Mouse (Mus musculus): ENCODE measurements around the gene Tjp1. TPM values are rescaled to one million over a fixed set of nuclear protein-coding genes. Genes with fewer than 3 reads are reported as not detected.

Tjp1 gene
- polyA plus RNA-seq, 1 experiment, result 209 TPM

- no peak overlapping the region for H3K9ac ChIP-seq (ENCODE audit: low read depth, poor library complexity, severe bottlenecking)
- TF ChIP-seq EP300 (IDR thresholded peaks at IDR 0.05; ENCODE audit: insufficient read depth, low read depth, low read length) (no peak), POLR2A (IDR thresholded peaks at IDR 0.05; ENCODE audit: insufficient read depth, low read length) (no peak), CTCF (IDR thresholded peaks at IDR 0.05; ENCODE audit: low read depth, low read length) (no peak)
- H3K27me3 ChIP-seq (ENCODE audit: control insufficient read depth, insufficient read depth, low read length, poor library complexity, severe bottlenecking), result no peaks in the 10 kb centered on the region
- no peaks in the 10 kb centered on the region for H3K36me3 ChIP-seq (ENCODE audit: control insufficient read depth, insufficient read depth, low read length, poor library complexity, severe bottlenecking)
- peaks cover 4% of the 10 kb centered on the region for H3K4me1 ChIP-seq (ENCODE audit: control insufficient read depth, insufficient read depth, low read length)
- H3K9me3 ChIP-seq (replicated peaks; ENCODE audit: control insufficient read depth, insufficient read depth, low read length, poor library complexity, severe bottlenecking), result no peaks in the 10 kb centered on the region
- H3K27ac ChIP-seq (ENCODE audit: insufficient read depth, low read length), result no peak overlapping the region
- H3K4me3 ChIP-seq (ENCODE audit: low read depth, low read length), result no peak overlapping the region
These were observed 103.1 kb downstream of the Tjp1 start for GRCm38 (mm10) chr7:65424519-65424918.

GRCm38 (mm10) chr7:65422456-65422855 is 105.1 kb downstream of the Tjp1 start:
- H3K27ac ChIP-seq (ENCODE audit: insufficient read depth, low read length), result no peak overlapping the region
- no peaks in the 10 kb centered on the region for H3K9me3 ChIP-seq (replicated peaks; ENCODE audit: control insufficient read depth, insufficient read depth, low read length, poor library complexity, severe bottlenecking)
- TF ChIP-seq CTCF (IDR thresholded peaks at IDR 0.05; ENCODE audit: low read depth, low read length) (no peak), EP300 (IDR thresholded peaks at IDR 0.05; ENCODE audit: insufficient read depth, low read depth, low read length) (no peak), POLR2A (IDR thresholded peaks at IDR 0.05; ENCODE audit: insufficient read depth, low read length) (no peak)
- H3K36me3 ChIP-seq (ENCODE audit: control insufficient read depth, insufficient read depth, low read length, poor library complexity, severe bottlenecking), result no peaks in the 10 kb centered on the region
- no peak overlapping the region for H3K9ac ChIP-seq (ENCODE audit: low read depth, poor library complexity, severe bottlenecking)
- peaks cover 5% of the 10 kb centered on the region for H3K4me1 ChIP-seq (ENCODE audit: control insufficient read depth, insufficient read depth, low read length)
- no peaks in the 10 kb centered on the region for H3K27me3 ChIP-seq (ENCODE audit: control insufficient read depth, insufficient read depth, low read length, poor library complexity, severe bottlenecking)
- H3K4me3 ChIP-seq (ENCODE audit: low read depth, low read length), result no peak overlapping the region

GRCm38 (mm10) chr7:65421451-65421850 is 106.1 kb downstream of the Tjp1 start:
- peaks cover 7% of the 10 kb centered on the region for H3K4me1 ChIP-seq (ENCODE audit: control insufficient read depth, insufficient read depth, low read length)
- no peaks in the 10 kb centered on the region for H3K36me3 ChIP-seq (ENCODE audit: control insufficient read depth, insufficient read depth, low read length, poor library complexity, severe bottlenecking)
- TF ChIP-seq POLR2A (IDR thresholded peaks at IDR 0.05; ENCODE audit: insufficient read depth, low read length) (no peak), EP300 (IDR thresholded peaks at IDR 0.05; ENCODE audit: insufficient read depth, low read depth, low read length) (0 out of 2 replicates have a peak, but pooled peaks have one; percentile 46)
- no peak overlapping the region for H3K9ac ChIP-seq (ENCODE audit: low read depth, poor library complexity, severe bottlenecking)
- H3K27ac ChIP-seq (ENCODE audit: insufficient read depth, low read length), result no peak overlapping the region
- no peak overlapping the region for H3K4me3 ChIP-seq (ENCODE audit: low read depth, low read length)
- H3K27me3 ChIP-seq (ENCODE audit: control insufficient read depth, insufficient read depth, low read length, poor library complexity, severe bottlenecking), result no peaks in the 10 kb centered on the region
- H3K9me3 ChIP-seq (replicated peaks; ENCODE audit: control insufficient read depth, insufficient read depth, low read length, poor library complexity, severe bottlenecking), result no peaks in the 10 kb centered on the region

GRCm38 (mm10) chr7:65419926-65420325 is 107.7 kb downstream of the Tjp1 start:
- no peaks in the 10 kb centered on the region for H3K27me3 ChIP-seq (ENCODE audit: control insufficient read depth, insufficient read depth, low read length, poor library complexity, severe bottlenecking)
- H3K4me1 ChIP-seq (ENCODE audit: control insufficient read depth, insufficient read depth, low read length), result peaks cover 7% of the 10 kb centered on the region

GRCm38 (mm10) chr7:65419012-65419411 is 108.6 kb downstream of the Tjp1 start:
- Histone ChIP-seq H3K27ac (ENCODE audit: insufficient read depth, low read length) (no peak overlapping the region), H3K9ac (ENCODE audit: low read depth, poor library complexity, severe bottlenecking) (no peak overlapping the region), H3K4me3 (ENCODE audit: low read depth, low read length) (no peak overlapping the region), H3K36me3 (ENCODE audit: control insufficient read depth, insufficient read depth, low read length, poor library complexity, severe bottlenecking) (no peaks in the 10 kb centered on the region), H3K27me3 (ENCODE audit: control insufficient read depth, insufficient read depth, low read length, poor library complexity, severe bottlenecking) (no peaks in the 10 kb centered on the region), H3K9me3 (replicated peaks; ENCODE audit: control insufficient read depth, insufficient read depth, low read length, poor library complexity, severe bottlenecking) (no peaks in the 10 kb centered on the region), H3K4me1 (ENCODE audit: control insufficient read depth, insufficient read depth, low read length) (peaks cover 7% of the 10 kb centered on the region)
- TF ChIP-seq EP300 (IDR thresholded peaks at IDR 0.05; ENCODE audit: insufficient read depth, low read depth, low read length) (no peak), POLR2A (IDR thresholded peaks at IDR 0.05; ENCODE audit: insufficient read depth, low read length) (no peak), CTCF (IDR thresholded peaks at IDR 0.05; ENCODE audit: low read depth, low read length) (no peak)

More at GRCm38 (mm10) chr7:65419926-65420325, 107.7 kb downstream of the Tjp1 start:
- Histone ChIP-seq H3K9ac (ENCODE audit: low read depth, poor library complexity, severe bottlenecking) (no peak overlapping the region), H3K9me3 (replicated peaks; ENCODE audit: control insufficient read depth, insufficient read depth, low read length, poor library complexity, severe bottlenecking) (no peaks in the 10 kb centered on the region), H3K27ac (ENCODE audit: insufficient read depth, low read length) (no peak overlapping the region), H3K36me3 (ENCODE audit: control insufficient read depth, insufficient read depth, low read length, poor library complexity, severe bottlenecking) (no peaks in the 10 kb centered on the region), H3K4me3 (ENCODE audit: low read depth, low read length) (no peak overlapping the region)
- TF ChIP-seq EP300 (IDR thresholded peaks at IDR 0.05; ENCODE audit: insufficient read depth, low read depth, low read length) (no peak), POLR2A (IDR thresholded peaks at IDR 0.05; ENCODE audit: insufficient read depth, low read length) (no peak), CTCF (IDR thresholded peaks at IDR 0.05; ENCODE audit: low read depth, low read length) (no peak)

- Histone ChIP-seq H3K27ac (ENCODE audit: insufficient read depth, low read length) (no peak overlapping the region), H3K9ac (ENCODE audit: low read depth, poor library complexity, severe bottlenecking) (no peak overlapping the region), H3K4me1 (ENCODE audit: control insufficient read depth, insufficient read depth, low read length) (peaks cover 7% of the 10 kb centered on the region), H3K27me3 (ENCODE audit: control insufficient read depth, insufficient read depth, low read length, poor library complexity, severe bottlenecking) (no peaks in the 10 kb centered on the region), H3K4me3 (ENCODE audit: low read depth, low read length) (no peak overlapping the region), H3K36me3 (ENCODE audit: control insufficient read depth, insufficient read depth, low read length, poor library complexity, severe bottlenecking) (no peaks in the 10 kb centered on the region), H3K9me3 (replicated peaks; ENCODE audit: control insufficient read depth, insufficient read depth, low read length, poor library complexity, severe bottlenecking) (no peaks in the 10 kb centered on the region)
- TF ChIP-seq POLR2A (IDR thresholded peaks at IDR 0.05; ENCODE audit: insufficient read depth, low read length) (no peak), CTCF (IDR thresholded peaks at IDR 0.05; ENCODE audit: low read depth, low read length) (no peak), EP300 (IDR thresholded peaks at IDR 0.05; ENCODE audit: insufficient read depth, low read depth, low read length) (no peak)
These were observed 109.1 kb downstream of the Tjp1 start for GRCm38 (mm10) chr7:65418366-65418911.
